Mouse (Mus musculus) lung, embryonic 16.5 days (tissue): ENCODE data around the gene Cbx6. TPM values are rescaled to one million over a fixed set of nuclear protein-coding genes. Genes with fewer than 3 reads are reported as not detected.

Experiments used
- ATAC-seq: fragments of 200-750 bp; cut with Nextera tagmentation; 2 replicates; pipeline ENCODE4 v1.8.0; 2017; ENCODE audit warnings: low read depth, mild to moderate bottlenecking, moderate library complexity
- H3K27ac ChIP-seq: fragments of 300-500 bp; sonication (generic); 2 replicates; pipeline ENCODE4 v1.5.1; 2014; ENCODE audit warnings: mild to moderate bottlenecking, control low read depth, low read length
- H3K27me3 ChIP-seq: fragments of 300-500 bp; sonication (generic); 2 replicates; pipeline ENCODE4 v1.6.1; 2014; ENCODE audit warnings: low read depth, low read length, mixed read lengths; ENCODE audit not compliant: control insufficient read depth, insufficient read depth
- H3K36me3 ChIP-seq: fragments of 300-500 bp; sonication (generic); 2 replicates; pipeline ENCODE4 v1.6.1; 2014; ENCODE audit warnings: low read length; ENCODE audit not compliant: control insufficient read depth, insufficient read depth
- H3K4me1 ChIP-seq: fragments of 300-500 bp; sonication (generic); replicated peaks from 2 replicates; pipeline ENCODE4 v1.6.1; 2014; ENCODE audit warnings: low read length, mixed read lengths; ENCODE audit not compliant: control insufficient read depth, insufficient read depth
- H3K4me2 ChIP-seq: fragments of 300-500 bp; sonication (generic); 2 replicates; pipeline ENCODE4 v1.6.1; 2014; ENCODE audit warnings: low read depth, low read length, control low read depth
- H3K4me3 ChIP-seq: fragments of 300-500 bp; sonication (generic); 2 replicates; pipeline ENCODE4 v1.5.1; 2014; ENCODE audit warnings: mild to moderate bottlenecking, low read length, control low read depth
- H3K9ac ChIP-seq: fragments of 300-500 bp; sonication (generic); 2 replicates; pipeline ENCODE4 v1.6.1; 2014; ENCODE audit warnings: low read length, control low read depth
- H3K9me3 ChIP-seq: fragments of 300-500 bp; sonication (generic); 2 replicates; pipeline ENCODE4 v1.6.1; 2016; ENCODE audit warnings: low read length; ENCODE audit not compliant: control insufficient read depth
- WGBS: fragments of 180-500 bp; shearing (Covaris S2); extraction: QIAGEN DNeasy Blood & Tissue Kit; methylation state at CpG from one replicate; pipeline ENCODE4 v1.1.7; 2014; 5-methylcytosine and 5-hydroxymethylcytosine counted together
- polyA plus RNA-seq: library from polyadenylated mRNA; unstranded; fragments of >200 nt; fragmentation: Nextera tagmentation; extraction: Ambion mirVana; gene quantifications from 2 replicates; pipeline ENCODE4 v1.2.1, GENCODE M21; 2015

The Cbx6 gene
- polyA plus RNA-seq, 1 experiment from 2014 or later = 73.5 TPM

DNA sequence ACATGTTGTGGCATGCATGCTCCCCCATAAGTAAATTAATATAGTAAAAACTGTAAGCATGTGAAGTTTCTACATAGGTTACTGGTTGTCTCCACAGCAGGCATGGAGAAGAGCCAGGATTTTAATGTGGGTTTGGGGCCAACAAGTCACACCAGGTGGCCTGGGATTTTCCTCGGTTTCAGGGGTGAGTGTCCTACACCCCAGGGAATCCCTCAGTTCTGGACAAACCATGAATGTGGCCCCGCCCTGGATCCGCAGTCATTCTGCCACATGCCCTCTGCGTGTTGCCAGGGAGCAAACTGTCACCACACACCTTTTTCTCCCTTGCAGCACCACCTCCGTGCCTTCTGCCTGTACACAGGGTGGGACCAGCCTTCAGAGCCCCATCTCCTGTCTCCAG is 25.8 kb downstream of the Cbx6 start:
- Histone ChIP-seq H3K9me3 (no peaks in the 10 kb centered on the region), H3K27me3 (peaks cover 32% of the 10 kb centered on the region), H3K9ac (no peak overlapping the region), H3K27ac (no peak overlapping the region), H3K4me3 (no peak overlapping the region), H3K4me1 (peaks cover 10% of the 10 kb centered on the region; the same call in 1 of the 2 replicates), H3K4me2 (no peak overlapping the region), H3K36me3 (no peaks in the 10 kb centered on the region)
- WGBS = 44% methylated on average over 5 of the region's 5 CpGs
- no peak for ATAC-seq

DNA sequence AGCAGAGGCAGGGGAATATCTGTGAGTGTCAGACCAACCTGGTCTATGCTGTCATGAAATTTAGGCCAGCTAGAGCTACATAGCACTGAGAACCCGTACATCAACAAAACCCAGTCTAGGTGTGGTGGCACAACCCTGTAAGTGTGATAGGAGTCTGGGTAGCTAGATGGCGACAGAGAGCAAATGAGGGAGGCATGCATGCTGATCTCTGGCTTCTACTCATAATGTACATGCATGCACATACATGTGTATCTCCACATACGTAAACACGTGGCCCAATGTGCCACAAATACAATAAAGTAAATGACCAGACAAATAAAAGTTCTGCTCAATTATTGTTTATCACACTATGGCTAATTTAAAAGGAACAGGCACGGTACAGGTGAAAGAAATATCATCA is 26.4 kb downstream of the Cbx6 start:
- WGBS = 24% methylated on average over 5 of the region's 5 CpGs
- Histone ChIP-seq H3K9ac (no peak overlapping the region), H3K36me3 (no peaks in the 10 kb centered on the region), H3K4me1 (peaks cover 11% of the 10 kb centered on the region; the same call in 1 of the 2 replicates), H3K27ac (no peak overlapping the region), H3K27me3 (peaks cover 38% of the 10 kb centered on the region), H3K4me3 (no peak overlapping the region), H3K4me2 (no peak overlapping the region), H3K9me3 (no peaks in the 10 kb centered on the region)
- no peak for ATAC-seq

DNA sequence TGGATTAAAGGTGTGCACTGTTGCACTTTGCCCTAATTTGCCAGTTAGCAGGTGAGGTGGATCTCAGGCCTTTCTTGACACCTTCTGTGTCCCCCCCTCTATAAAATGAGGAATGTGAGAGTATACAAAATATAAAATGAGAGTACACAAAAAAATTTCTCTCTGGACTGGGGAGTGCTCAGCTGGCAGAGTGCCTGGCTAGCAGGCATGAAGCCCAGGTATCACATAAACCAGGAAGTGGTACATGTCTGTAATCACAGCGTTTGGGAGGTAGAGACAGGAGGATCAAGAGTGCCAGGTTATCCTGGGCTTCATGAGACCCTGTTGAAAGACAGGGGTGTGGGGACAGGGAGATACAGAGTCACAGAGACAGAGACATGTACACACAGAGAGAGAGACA is 27.4 kb downstream of the Cbx6 start:
- Histone ChIP-seq H3K4me1 (peaks cover 11% of the 10 kb centered on the region; the same call in 1 of the 2 replicates), H3K27ac (no peak overlapping the region), H3K36me3 (no peaks in the 10 kb centered on the region), H3K4me3 (no peak overlapping the region), H3K4me2 (no peak overlapping the region), H3K9me3 (no peaks in the 10 kb centered on the region), H3K27me3 (peaks cover 49% of the 10 kb centered on the region), H3K9ac (no peak overlapping the region)
- WGBS = 13% methylated on average over 1 of the region's 1 CpGs
- ATAC-seq = no peak

DNA sequence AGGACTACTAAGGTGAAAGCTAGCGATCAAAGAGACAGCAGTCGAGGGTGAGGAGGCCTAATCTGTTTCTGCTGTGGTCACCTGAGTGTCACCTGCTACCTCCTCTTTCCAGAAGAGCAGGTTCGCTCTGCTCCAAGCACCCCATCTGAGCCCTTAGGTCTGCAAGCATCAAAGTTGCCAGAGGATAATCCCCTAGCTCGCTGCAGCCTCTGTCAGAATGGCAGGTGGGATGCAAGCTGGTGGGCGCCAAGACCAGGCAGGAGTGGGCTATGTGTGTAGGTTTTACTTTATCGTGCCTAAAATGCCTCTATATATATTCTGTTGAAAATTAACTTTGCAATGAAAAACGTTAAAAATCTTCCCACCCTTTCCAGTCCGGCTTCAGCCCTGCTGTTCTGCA is 29.2 kb downstream of the Cbx6 start:
- H3K9ac ChIP-seq = no peak overlapping the region
- no peak overlapping the region for H3K4me2 ChIP-seq
- no peak overlapping the region for H3K4me3 ChIP-seq
- 19% methylated on average over 8 of the region's 8 CpGs for WGBS
- H3K36me3 ChIP-seq = no peaks in the 10 kb centered on the region
- peaks cover 53% of the 10 kb centered on the region for H3K27me3 ChIP-seq
- no peaks in the 10 kb centered on the region for H3K9me3 ChIP-seq
- H3K4me1 ChIP-seq = peaks cover 11% of the 10 kb centered on the region; the same call in 1 of the 2 replicates
- H3K27ac ChIP-seq = no peak overlapping the region
- ATAC-seq = no peak

DNA sequence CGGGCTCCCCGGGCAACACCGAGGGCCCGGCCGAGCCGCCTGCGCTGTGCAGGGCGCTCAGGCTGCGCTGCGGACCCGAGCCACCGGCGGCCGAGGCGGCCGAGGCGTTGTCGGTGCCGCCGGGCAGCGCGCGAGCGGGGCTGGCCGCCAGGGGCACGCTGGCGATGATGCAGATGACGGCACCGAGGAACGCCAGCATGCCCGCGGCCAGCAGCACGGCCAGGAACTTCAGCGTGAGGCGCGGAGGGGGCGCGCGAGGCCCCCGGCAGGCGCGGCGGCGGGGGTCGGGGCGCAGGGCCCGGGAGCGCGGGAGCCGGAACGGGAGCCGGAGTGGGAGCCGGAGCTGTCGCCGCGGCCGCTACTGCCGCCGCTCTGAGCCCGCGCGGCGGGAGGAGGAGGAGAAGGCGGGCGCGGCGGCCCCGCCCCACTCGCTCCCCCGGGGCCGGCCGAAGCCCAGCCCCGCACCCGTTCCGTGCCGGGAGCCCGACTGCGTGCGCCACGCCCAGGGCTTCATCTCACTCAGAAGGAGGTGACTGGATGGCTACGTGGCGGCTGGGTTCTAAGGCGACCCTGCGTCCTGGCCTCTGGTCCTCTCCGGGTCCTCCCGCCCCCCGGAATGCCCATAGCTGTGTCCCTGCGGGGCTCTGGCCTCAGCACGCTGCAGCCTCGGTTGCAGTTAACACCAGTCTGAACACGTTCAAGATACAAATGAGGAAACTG is 30.0 kb downstream of the Cbx6 start, which contains the start of gene Nptxr:
Gene Nptxr, minus strand, starts transcription at position 415 of the 720 bp plus-strand sequence.
- Histone ChIP-seq H3K9ac (peak within 1 kb of the TSS; percentile 66), H3K27me3 (peaks cover 53% of the 10 kb centered on the region), H3K4me3 (peak within 1 kb of the TSS; percentile 67), H3K4me1 (peaks cover 11% of the 10 kb centered on the region; the same call in 1 of the 2 replicates), H3K27ac (no peak within 1 kb of the TSS), H3K9me3 (no peaks in the 10 kb centered on the region), H3K36me3 (no peaks in the 10 kb centered on the region), H3K4me2 (peak within 1 kb of the TSS; percentile 95)
- peak; percentile 89 for ATAC-seq
- WGBS = under 1% methylated on average over 60 of the region's 91 CpGs

DNA sequence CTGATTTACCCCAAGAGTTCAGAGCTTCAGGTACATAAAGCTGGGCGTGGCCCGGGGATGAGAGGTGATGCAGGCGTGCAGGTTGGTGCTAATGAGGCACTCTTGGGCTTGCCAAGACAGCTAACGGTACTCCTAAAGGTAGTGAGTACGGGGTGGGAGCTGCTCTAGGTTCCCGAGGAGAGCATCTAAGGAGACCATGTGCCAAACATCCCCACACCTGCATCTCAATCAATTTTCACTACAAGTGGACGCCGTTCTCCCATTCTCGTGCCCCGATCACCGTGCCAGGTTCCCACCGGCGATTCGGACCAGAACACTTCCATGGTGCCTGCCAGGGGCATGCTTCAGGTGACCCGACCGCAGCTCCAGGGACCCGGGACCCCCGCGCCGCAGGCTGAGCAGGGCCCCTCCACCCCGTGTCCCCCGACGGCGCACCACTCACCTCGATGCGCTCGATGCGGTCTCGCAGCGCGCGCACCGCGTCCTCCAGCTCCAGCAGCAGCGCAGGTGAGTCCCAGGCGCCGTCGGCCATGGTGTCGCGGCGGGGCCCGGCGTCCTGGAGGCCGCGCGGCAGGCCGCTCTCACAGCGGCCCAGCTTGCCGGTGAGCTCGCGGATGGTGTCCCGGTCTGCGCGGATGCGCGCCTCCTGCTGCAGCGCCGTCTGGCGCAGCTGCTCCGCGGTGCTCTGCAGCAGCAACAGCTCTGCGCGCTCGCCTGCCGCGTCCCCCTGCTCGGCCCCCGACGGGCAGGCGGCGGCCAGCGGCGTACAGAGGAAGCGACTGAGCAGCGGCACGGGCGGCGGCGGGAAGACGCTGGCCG is 30.7 kb downstream of the Cbx6 start:
- peak; percentile 64 for ATAC-seq
- no peaks in the 10 kb centered on the region for H3K36me3 ChIP-seq
- H3K4me1 ChIP-seq = peaks cover 11% of the 10 kb centered on the region; the same call in 1 of the 2 replicates
- 5% methylated on average over 68 of the region's 81 CpGs for WGBS
- H3K27me3 ChIP-seq = peaks cover 52% of the 10 kb centered on the region
- H3K27ac ChIP-seq = no peak overlapping the region
- H3K4me2 ChIP-seq = peak overlapping the region; percentile 95
- H3K9me3 ChIP-seq = no peaks in the 10 kb centered on the region
- peak overlapping the region; percentile 66 for H3K9ac ChIP-seq
- H3K4me3 ChIP-seq = peak overlapping the region; percentile 67

DNA sequence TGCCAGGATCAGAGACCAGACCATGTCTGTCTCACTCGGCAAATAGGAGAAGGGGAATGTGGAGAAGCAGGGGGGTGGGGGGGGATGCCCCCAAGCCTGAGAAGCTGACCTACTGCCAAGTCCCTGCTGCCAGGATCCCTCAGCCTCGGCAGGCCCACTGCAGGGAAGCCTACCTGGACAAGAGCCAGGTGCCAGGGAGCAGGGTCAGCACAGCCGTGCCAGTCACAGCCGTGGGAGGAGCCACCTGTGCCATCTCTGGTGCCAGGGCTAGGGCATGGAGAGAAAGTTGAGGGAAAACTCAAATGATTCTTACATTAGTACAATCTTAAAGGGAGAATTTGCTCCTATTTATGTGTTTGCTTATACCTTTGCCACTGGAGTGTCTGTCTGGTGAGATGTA is 32.2 kb downstream of the Cbx6 start:
- no peak overlapping the region for H3K27ac ChIP-seq
- peaks cover 48% of the 10 kb centered on the region for H3K27me3 ChIP-seq
- no peak for ATAC-seq
- H3K4me3 ChIP-seq = no peak overlapping the region
- H3K4me2 ChIP-seq = no peak overlapping the region
- H3K4me1 ChIP-seq = peaks cover 11% of the 10 kb centered on the region; the same call in 1 of the 2 replicates
- H3K36me3 ChIP-seq = no peaks in the 10 kb centered on the region
- no peaks in the 10 kb centered on the region for H3K9me3 ChIP-seq
- H3K9ac ChIP-seq = no peak overlapping the region
- WGBS = 49% methylated on average over 4 of the region's 4 CpGs

DNA sequence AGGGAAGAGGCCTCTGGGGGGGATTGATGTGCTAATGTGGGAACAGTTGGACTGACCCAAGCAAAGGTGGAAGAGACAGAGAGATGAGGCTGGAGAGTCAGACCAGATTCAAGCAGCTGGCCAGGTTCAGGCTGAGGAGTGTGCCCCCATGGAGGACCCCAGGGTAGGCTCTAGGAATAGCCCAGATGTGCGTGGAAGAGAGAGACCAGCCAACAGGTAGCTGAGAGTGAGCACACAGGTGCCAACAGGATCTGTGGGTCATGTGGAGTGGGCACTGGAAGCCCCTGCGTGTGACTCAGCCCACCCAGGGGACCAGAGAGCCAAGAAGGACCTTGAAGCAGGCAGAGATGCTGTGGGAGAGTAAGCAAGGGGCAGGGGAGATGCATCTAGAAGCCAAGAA is 32.8 kb downstream of the Cbx6 start:
- no peak overlapping the region for H3K4me3 ChIP-seq
- no peak overlapping the region for H3K27ac ChIP-seq
- no peak for ATAC-seq
- no peak overlapping the region for H3K4me2 ChIP-seq
- 61% methylated on average over 2 of the region's 2 CpGs for WGBS
- H3K4me1 ChIP-seq = peaks cover 11% of the 10 kb centered on the region; the same call in 1 of the 2 replicates
- peaks cover 48% of the 10 kb centered on the region for H3K27me3 ChIP-seq
- no peaks in the 10 kb centered on the region for H3K36me3 ChIP-seq
- H3K9me3 ChIP-seq = no peaks in the 10 kb centered on the region
- no peak overlapping the region for H3K9ac ChIP-seq

DNA sequence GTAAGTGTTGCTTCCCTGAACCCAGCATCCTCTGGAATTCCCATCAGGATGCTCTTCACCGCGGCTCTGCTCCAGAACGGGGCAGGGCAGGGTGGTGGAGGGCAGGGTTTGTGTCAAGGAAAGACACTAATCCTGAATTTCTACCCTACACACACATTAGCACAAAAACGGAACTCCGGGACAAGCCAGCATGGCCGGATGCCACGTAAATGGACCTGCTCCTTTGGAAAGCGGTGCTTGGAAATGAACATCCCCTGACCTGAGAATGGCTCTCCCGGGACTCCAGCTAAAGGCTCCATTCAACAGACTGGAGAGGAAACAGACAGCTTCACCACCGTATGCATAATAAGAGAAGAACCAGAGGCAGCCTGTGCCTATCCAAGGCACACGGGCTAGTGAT is 33.8 kb downstream of the Cbx6 start:
- WGBS = 61% methylated on average over 11 of the region's 11 CpGs

More for the DNA sequence above, 33.8 kb downstream of the Cbx6 start:
- Histone ChIP-seq H3K27me3 (peaks cover 39% of the 10 kb centered on the region), H3K4me3 (no peak overlapping the region), H3K36me3 (no peaks in the 10 kb centered on the region), H3K27ac (no peak overlapping the region), H3K4me1 (peaks cover 11% of the 10 kb centered on the region; the same call in 1 of the 2 replicates), H3K4me2 (no peak overlapping the region), H3K9me3 (no peaks in the 10 kb centered on the region), H3K9ac (no peak overlapping the region)
- no peak for ATAC-seq
